Mouse (Mus musculus) thymus, postnatal 10 days (tissue): ENCODE results near the gene Gm7358.
"Not testable (repeated sequence)": the region's sequence is repeated elsewhere in the genome, so short reads cannot be mapped to it uniquely, and the experiment has no call there.

Experiments
- DNase-seq, 2 experiments: peaks; one replicate each; pipeline ENCODE4 v3.0.0; 2021; ENCODE audit warnings: low spot score in 2 of 2

Gene Gm7358

GRCm38 (mm10) chr17:14059431-14059830, at the start of gene Gm7358:
TSS of gene Gm7358 (minus strand) at chr17:14059531.
- not testable (repeated sequence) for DNase-seq

DNA sequence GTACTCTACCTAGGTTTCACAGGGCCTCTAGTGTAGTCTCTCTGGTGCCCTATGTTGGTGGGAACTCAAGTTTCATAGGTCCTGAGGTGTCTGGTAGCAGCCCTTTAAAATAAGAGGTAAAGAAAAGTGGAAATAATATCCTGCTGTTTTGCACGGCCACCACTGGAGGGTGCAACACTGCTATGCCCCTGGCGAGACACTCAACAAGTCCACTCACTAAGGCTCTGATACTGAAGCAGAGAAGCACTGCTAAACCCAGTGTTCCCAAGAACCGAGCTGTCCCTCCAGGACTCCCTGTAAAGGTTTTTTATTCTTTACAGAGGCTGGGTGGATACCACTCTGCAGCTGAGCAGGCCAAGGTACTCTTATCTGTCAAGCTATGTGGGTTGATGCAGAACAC, 43.7 kb upstream of the Gm7358 start:
- not testable (repeated sequence) for DNase-seq

DNA sequence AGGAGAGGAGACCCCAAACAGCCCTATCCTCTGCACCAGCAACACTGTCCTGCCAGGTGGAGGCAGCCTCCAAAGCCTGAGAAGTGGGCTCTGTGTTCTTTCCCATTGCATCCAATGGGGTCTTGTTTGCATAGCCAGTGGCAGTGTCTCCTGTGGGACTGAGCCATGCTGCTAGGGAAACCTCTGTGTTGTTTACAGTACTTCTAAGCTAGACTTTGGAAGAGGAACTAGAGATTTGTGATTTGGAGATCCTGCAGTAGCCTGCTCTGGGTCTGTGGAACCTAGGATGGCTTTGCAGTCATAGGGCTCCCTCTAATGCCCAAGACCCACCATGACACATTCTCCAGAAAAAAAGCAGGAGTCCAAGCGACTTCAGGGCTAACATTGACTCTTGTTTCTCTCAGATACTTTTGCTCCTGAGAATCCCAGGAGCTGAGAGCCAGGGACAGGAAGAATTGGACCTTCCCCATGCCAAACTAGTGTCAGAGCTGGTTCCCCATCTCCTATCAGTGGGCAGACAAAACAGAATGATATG, 42.2 kb upstream of the Gm7358 start:
- DNase-seq = not testable (repeated sequence)

DNA sequence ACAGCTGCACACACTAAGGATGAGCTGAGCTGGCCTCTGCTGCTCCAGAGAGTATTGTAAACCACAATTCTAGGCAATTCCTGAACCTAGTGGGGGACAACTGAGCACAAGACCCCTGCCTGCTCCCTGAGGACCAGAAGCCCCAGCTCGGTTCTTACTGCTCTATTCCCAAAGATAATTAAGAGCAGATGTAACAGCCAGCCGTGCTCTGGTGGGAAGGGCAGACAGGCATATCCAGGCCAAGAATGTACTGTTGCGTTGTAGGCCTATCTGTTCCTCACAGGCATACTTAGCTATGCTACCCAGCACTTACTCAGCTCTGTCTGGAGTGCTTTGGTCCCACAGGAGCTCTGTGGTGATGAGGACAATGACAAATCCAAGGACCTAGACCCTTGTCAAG, 40.6 kb upstream of the Gm7358 start:
- not testable (repeated sequence) for DNase-seq

DNA sequence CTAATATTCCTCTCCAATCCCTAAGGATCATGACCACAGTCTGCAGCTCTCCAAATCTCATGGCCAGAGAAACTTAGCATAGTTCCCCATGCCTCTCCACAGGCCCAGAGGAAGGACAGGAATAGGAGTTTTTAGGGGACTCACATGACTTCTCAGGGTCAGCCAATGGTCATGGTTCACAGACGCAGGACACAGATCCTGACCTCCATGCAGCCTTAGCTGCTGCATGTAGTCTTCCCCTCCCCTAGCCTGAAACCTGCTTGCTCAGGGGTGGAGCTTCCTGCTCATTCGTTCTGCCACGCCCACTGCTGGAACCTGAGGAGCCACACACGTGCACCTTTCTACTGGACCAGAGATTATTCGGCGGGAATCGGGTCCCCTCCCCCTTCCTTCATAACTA, 34.8 kb upstream of the Gm7358 start:
- not testable (repeated sequence) for DNase-seq

DNA sequence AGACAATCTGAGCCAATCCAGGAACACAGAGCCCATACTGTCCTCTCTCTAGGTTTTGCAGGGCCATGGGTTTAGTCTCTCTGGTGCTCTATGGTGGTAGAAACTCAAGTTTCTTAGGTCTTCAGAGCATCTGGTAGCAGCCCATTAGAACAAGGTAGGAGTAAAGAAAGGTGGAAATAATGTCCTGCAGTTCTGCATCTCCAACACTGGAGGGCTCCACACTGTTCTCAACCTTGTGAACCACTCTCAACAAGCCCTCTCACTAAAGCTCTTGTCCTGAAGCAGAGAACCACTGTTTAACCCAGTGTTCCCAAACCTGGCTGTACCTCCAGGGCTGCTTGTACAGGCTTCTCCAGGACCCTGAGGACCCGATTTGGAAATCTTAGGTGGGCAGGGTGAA, 27.3 kb upstream of the Gm7358 start:
- DNase-seq = not testable (repeated sequence)

GRCm38 (mm10) chr17:14041880-14042279, 17.5 kb downstream of the Gm7358 start:
- not testable (repeated sequence) for DNase-seq

DNA sequence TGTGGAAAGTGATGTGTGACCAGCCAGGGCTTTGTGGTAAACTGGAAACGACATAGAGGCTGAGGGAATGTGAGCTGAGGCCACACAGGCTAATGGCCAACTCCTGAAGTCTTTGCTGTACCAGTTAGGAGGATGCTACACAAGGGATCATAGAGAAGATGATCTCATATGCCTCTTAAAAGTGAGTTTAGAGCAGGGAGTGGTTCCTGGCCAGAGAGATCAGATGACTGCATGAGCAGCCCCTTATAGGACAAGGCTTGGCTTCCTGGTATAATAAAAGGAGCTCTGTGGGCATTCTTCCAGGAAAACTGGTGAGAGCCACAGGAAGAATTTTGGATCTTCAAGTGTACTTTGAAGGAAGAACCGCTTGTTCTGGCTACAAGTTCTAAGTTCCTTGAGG, 22.3 kb downstream of the Gm7358 start:
- DNase-seq = not testable (repeated sequence)

- not testable (repeated sequence) for DNase-seq
Measured at GRCm38 (mm10) chr17:14036113-14036512, 23.2 kb downstream of the Gm7358 start.
